Mouse (Mus musculus): ENCODE measurements around the gene Tars2.
"Not testable (repeated sequence)": the region's sequence is repeated elsewhere in the genome, so short reads cannot be mapped to it uniquely, and the experiment has no call there.

The Tars2 gene

DNA sequence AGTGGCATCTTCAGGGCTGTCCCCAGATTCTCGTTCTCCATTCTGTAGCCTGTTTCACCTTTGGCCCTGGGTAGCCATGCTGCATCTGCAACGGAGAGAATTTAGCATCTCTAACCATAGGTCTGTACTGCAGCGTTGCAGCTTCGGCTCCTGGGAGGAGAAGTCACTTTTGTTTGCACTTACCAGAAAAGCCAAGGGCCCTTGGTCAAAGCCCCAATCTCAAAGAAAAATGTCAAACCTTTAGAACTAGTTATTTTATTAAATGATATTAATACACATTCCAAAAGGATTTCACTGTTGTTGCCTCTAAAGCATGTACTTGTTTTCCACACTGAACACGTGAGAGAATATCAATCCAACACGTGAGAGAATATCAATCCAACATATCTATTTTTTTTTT lies at the start of gene Tars2:
Tars2 (minus strand) TSS at position 101 of the 400 bp plus-strand sequence.
- no peak for DNase-seq

DNA sequence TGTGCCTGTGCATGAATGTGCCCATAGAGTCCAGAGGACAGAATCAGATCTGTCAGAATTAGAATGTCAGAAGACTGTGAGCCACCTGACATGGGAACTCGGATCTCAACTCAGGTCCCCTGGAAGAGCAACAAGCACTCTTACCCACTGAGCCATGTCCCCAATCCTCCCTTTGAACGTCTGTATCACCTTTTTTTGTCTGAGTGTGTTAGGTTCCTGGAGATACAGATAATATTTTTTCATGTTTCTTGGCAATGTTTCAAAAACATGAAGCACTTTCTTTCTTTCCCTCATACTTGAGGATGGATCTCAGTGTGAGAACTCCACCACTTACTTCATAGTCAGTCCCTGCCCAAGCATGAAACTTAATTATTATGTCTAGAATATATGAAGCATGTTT lies 48.4 kb upstream of the Tars2 start:
- DNase-seq, result no peak

DNA sequence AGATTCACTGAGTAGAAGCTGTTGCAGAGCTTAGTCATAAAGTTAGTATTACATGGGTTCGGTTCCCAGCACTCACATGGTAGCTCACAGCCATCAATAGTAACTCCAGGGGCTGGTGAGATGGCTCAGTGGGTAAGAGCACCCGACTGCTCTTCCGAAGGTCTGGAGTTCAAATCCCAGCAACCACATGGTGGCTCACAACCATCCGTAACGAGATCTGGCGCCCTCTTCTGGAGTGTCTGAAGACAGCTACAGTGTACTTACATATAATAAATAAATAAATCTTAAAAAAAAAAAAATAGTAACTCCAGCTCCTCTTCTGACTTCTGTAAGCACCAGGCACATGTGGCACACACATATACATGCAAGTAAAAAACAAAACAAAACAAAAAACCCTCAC lies 47.6 kb upstream of the Tars2 start:
- DNase-seq, result not testable (repeated sequence)

DNA sequence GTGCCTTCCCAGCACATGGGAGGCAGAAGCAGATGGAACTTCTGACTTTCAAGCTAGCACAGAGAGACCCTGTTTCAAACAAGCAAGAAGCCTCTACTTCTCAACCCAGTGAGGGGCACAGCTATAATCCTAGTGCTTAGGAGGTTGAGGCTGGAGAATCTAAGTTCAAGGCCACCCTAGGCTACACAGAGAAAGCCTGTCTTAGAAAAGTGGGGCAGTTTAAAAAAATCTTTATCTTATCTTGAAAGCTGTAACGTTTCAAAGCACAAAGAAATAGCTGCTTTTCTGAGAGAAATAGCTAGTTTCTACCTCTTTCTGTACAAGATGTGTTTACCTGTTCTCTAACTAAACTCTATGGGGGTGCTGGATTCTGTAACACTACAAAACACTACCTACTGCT lies 46.7 kb upstream of the Tars2 start:
- no peak for DNase-seq

DNA sequence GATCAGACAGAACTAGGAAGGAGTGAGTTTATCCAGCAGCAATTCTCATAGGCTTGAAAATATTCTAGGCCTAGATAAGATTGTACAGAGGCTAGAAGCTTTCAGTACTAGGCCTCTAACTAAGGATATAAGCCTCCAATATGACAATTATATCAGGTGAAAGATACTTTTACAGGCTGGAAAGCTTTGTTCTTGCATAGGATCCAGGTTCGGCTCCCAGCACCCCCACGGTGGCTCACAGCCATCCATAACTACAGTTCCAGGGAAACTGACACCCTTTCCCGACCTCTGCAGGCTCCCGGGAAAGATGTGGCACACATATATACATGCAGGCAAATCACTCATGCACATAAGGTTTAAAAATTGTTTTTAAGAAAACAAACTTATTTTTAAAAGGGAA lies 43.8 kb upstream of the Tars2 start:
- no peak for DNase-seq

DNA sequence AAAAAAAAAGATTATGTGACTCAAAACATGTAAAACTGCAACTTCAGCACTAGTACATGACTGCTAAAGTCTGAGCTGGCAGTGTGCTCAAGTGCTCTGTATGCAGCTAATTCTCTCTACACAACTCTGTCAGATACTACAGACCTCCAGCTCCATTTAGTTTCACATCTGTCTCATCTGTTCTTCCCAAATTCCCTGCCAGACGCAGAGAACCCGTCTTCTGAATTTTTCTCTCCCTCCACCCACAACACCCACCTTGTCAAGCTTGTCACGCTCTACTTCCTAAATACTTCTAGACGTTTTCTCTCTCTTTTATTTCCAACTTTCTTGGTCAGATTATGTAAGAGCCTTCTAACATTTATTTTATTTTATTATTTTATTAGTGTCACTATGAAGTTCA lies 38.8 kb upstream of the Tars2 start:
- no peak for DNase-seq

DNA sequence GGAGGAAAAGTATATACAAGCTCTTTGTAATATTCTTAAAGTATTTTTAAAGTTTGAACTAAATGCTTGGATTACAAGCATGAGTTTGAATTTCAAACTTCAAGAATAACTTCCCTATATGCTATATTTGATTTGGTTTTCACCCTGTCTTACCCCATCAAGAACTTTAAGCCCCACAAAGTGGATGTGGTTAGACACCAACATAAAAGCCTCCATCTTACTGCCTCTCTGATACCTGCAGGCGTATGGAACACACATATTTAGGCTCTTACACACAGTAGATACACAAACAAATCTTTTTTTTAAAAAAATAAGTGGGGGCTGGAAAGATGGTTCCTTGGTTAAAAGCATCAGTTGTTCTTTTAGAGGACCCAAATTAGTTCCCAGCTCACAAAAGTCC lies 34.3 kb upstream of the Tars2 start:
- DNase-seq, result no peak

DNA sequence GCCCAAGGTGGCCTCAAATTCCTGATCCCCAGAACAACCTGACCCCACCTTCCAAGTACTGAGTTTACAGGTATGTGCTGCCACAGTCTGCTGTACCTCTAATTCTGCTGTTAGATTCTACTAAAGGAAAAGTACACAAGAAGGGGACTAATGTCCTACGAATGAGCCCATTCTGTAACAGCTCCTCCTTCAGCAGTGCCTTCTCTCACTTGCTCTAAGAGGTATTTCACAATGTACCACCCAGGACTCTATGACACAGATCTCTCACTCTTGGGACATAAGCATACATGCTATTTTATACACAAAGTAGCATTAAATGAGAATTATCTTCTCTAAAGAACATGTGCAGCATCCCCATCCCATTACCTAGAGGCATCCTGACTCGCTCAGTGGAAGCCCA lies 33.7 kb upstream of the Tars2 start:
- DNase-seq, result no peak

DNA sequence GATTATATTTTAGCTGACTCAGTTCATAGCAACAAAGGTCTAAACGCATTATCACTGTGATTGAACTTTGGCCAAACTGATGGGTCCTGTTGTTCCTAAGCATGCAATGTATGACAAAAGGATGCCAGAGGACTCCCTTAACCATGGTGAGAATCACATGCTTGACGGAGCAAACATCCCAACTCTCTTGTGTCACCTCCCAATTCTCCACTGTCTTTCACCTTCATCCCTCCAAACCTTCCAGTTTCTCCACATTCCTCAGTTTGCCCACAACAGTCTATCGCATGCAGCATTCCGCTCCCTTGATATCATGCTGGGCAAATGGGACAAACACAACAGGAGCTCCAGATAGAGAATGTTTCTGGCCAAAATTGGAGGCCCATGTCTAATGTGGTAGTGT lies 25.5 kb upstream of the Tars2 start:
- no peak for DNase-seq

DNA sequence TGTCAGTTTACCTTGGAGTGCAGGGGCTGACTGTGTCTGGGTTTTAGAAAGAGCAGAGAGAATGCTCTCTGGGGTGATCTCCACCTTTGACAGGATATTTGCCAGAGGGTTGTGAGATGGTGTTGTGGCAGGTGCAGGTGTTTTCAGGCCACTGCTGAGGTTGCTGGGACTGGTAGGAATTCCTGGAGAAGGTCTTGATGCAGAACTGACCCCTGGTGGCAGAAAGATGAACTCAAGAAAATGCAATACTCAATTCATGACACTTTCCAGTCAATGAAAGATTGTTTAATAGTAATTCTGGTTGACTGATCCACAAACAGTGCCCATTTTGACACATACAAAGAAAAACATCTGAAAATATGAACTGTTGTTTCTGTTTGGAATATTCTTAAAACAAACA lies 12.0 kb upstream of the Tars2 start:
- DNase-seq, result peak; percentile 40

DNA sequence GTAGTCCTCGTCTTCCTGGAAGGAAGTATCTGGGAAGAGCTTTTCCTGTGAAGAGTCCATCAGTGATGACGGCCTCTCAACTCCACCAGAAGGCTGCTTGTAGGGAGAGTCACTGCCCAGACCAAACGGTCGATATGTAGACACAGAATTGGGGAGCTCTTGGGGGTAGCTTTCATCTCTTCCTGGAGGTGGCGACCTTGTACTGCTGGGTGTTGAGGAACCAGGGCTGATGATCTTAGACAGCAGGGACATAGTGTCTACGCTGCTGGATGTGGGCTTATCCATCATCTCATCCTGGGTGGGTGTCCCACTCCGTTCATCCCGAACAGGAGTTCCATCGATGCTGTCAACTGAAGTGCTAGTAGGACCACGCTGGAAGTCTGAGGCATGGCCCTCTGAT lies 5.5 kb upstream of the Tars2 start:
- no peak for DNase-seq

DNA sequence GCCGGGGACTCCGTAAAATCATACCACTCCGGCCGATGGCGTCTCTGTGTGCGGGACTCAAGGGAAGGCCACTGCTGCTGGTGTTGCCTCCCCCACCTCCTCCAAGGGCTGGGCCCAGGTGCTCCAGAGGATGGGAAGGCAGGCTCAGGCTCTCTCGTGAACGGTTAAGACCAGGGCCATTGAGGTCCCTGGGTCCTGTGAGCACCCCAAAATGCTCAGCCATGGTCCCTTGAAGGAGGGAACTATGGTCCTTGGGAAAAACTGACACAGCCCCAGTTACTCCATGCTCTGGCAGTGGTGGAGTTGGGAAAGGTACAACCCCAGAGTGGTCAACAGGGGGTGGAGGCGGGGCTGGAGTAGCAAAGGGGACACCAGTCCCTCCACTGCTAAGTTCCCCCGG lies 3.8 kb upstream of the Tars2 start:
- no peak for DNase-seq

DNA sequence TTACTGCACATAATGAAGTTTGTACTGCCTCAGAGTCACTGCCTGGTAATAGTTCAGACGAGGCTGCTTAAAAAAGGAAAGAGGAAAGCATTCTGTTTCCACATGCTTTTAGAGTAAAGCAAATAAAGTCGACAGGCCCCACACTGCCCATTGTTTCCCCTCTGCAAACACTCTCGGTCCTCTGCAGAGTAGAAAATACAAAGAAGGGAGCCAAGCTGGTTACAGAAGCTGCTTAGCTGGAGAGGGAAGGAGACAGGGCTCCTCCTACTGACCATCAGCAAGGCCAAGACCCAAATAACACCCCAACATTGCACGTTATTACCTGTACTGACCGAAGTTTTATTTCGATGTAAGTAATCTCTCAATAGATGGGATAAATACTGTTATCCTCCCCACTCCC lies 3.0 kb upstream of the Tars2 start:
- DNase-seq, result peak; percentile 22

DNA sequence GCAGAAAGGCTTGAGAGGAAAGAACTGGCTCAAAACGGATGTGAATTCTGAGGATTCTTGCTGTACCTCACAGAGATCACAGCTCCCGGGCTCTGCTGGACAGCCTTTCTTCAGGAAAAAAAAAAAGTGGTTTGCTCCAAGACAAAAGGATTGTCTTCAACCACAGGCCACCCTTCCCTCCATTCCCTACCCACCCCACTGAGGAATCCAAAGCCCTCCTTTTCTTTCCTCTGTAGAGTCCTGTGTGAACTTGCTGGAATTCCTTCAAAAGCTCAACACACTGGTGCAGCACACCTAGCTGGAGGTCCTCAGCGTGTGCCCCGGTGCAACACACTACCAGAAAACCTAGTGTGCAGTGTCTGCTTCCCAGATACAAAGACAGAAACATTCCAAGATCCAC lies 1.8 kb upstream of the Tars2 start:
- DNase-seq, result no peak

DNA sequence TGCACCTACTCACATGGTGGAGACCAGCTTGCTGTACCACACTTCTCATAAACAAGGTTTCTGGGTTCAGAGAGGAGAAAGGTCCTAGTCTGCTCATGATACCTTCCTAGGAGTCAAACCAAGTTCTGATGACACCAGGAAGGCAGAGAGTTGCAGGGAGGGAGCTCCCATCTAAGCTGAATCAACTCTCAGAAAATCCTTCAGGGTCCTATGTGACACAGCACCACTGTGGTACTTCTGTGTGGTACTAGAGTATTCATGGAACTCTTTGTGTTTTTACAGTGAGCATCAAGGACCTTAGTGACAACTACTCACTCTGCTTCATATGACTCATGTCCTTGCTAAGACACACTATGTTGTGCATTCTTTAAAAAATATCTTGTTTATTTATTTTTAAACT lies 650 bp upstream of the Tars2 start:
- no peak for DNase-seq

DNA sequence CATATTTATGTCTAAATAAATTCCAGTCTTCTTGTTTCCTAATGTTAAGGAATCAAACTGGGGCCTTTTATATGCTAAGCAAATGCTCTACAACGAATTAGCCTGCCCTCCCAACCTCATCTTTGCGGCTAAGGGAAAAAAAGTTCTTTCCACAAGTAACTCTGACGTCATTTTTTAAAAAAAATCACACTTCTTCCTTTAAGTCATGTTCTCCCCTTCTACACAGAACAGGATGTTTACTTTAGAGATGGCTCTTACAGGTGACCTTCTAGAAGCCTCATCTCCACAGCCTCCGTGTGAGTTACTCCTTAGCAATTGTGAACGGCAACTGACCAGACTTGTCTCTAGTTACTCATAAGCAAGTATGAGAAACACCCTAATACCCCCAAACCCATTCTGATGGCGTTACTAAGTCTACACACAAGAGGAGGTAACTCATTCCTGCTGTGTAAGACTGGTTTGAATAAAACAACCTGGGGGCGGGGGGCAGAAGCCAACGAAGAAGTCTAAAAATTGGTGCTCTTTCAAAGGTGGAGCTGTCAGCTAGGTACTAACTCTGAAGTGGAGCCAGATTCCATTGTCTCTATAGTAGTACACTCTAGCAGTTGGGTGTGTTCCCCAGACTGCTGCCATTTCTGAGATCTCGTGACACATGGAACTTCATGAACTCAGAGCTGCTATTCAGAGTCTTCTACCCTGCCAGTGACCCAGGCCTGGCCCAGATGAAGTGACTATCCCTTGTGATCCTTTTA lies 1.4 kb downstream of the Tars2 start:
- peak; percentile 5 for DNase-seq

DNA sequence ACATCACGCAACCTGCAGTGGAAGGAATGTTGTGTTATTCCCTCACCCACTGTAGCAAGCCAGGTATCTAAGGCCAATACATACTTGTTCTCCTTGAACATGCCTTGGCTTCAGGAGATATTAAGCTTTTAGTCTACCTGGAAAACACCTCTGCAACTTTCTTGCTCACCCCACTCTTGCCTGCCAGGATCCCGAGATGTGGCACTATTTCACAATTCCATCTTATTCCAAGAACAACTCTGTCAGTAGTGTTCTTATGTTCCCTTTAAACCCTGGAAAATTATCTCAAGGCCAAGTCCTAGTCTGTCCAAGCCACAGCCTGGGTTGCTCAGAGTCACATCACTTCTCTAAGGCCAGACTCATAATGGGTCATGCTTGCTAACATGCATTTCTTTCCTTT lies 3.2 kb downstream of the Tars2 start:
- no peak for DNase-seq

DNA sequence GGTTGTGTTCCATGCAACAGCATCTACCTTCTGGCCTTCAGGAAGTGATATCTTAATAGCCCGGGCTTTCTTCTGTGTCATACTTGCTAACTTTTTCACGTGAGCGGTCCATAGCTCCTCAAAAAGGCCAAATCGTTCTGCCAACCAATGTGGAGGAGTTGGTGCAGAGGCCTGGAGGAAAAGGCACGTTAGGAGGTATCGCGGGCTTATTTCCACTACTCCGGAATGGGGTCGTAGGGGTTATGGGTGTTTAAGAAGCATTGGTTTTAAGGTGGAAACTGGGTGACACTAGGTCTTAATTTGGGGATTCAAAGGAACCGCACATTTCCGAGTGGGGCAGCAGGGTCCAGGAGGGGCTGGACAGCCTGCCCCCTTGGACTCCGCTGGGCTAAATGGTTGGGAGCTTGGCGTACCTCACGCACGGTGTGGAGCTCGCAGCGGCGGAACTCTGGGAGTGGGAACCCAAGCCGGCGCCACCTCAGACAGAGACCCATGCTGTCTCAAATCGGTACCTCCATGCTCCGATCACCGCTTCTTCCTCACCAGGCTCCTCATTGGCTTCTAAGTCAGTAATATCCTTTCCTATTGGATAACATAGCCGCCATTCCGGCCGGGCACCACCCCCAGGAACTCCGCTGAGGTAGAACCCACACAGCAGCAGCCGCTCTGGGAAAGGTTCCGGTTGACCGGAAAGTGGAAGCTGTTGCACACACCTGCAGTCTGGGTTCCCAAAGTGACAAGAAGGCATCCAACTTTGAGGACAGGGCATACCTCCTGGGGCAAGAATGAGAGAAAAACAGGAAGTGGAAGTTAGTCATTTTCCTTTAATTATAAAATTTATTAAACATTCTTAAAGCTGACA lies 5.4 kb downstream of the Tars2 start:
- DNase-seq, result peak; percentile 93

DNA sequence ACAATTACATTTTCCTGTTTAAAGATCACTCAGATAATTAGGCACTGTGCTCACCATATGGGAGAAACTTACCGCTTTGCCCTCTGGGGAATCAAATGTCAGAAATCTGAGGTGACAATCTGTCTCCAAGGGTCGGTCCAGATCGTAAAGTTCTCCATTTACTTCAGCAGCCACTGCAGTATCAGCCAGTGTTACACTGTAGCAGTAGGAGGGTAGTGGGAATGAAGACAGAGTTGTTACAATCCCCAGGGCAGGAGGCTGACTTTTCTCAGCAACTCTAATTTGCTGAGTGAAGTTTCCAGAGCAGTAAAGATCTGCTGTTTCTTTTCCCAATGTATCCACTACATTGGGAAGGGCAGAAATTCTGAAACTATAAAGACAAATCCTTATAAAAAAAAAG lies 7.1 kb downstream of the Tars2 start:
- no peak for DNase-seq

DNA sequence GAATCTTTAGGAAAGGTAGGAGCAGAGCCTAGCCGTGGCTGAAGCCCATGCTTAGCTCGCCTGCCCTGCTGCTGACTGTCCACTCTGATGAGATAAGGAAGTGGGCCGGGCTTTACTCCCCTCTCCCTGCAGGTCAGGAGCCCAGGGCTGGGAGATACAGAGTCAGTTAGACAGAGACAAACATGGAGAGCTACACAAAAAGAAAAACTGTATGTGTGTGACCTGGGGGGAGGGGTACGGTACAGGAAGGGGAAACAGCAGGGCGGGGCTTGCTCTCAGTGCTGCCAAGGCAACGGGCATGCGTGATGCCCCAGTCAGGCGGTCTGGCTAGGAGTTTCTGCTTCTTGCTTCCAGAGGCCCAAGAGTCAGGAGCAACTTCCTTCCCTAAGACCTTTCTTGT lies 19.6 kb downstream of the Tars2 start:
- peak; percentile 49 for DNase-seq

DNA sequence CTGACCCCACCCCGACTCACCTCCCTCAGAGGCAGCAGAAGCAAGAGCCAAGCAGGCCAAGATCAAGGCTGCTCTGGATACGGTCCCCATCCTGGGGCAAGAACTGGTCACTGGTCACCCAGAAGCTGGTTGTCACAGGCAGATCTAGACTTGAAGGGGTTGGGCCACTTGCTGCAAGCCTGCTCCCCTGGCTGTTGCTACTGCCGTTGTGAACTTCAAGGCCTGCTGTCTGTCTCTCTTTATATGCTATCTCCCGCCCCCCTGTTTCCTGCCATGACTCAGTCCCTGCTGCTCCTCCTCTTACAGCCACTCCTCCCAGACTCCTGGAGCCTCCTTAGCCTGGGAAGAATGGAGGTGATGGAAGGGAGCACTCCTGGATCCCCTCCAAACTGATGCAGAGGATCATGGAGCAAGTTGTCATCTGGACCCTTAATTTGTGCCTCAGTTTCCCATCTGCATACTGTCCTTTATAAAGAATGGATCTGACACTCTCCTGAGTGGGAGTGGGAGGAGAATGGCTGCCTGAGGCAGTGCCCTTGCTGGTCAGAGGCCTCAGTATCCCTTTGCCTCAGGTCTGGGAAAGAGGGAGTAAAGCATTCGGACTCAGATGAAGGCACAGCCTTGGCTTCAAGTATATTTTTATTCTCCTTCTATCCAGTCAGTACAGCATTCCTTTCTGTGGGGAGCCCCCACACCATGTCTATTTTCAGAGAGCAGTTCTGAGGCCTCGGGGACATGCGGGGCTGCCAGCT lies 20.5 kb downstream of the Tars2 start, which contains the start of gene Ecm1:
Ecm1 (minus strand) TSS at position 217 of the 752 bp plus-strand sequence.
- DNase-seq, result no peak

DNA sequence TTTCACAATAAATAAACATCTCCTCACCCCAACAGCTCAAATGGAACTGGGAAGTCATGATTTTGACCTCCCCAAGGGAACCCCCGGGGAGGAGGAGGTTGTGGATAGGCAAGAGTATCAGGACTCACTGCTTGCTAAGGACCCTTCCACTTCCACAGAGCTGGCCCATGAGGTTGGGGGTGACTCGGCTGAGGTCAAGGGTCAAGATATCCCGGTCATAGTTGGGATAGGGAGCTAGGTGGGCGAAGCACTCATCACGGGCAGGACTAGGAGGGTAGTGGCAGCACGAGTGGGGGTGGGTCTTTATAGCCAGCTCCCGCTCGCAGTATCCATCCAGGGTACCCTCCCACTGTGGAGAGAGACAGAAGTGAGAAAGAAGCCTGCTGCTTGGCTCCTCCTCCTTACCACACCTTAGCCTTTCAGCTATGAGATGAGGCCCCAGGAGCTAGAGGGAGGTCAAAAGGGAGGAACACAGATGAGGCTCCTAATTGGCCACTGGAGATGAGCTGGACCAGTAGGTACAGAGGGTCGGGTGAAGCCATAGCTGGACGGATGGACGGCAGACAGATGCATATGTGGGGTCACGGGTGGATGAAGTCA lies 24.8 kb downstream of the Tars2 start:
- DNase-seq, result no peak

DNA sequence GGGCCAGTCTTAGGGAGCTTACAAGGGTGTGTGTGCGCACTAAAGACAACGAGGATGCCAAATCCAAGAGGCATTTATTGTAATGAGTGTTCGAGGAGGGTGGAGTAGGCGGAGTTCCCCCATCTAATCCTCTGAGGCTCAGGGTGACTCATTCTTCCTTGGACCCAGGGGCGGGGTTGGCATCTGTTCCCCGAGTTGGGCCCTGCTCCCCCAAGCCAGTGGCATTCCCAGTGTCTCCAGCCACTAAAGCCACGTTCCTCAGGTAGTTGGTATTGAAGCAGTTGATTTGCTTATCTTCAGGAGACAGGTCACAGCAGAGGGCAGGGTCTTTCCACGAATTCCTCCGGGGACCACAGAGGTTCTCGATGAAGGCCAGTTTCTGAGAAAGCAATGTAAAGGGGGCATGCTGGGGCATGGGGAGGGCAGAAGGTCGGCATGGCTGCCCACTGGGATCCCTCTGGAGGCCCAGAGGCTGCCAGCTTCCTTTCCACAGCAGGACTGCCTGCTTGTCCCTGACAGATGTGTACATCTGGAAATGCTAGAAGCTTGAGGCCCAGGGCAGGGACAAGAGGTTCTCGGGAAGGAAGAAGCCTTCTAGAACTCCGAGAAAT lies 25.8 kb downstream of the Tars2 start:
- no peak for DNase-seq

Measured in embryo, embryonic 11 days (tissue).